Mouse (Mus musculus): Measurements from ENCODE around the gene F2rl2. TPM values are rescaled to one million over a fixed set of nuclear protein-coding genes. Genes with fewer than 3 reads are reported as not detected.

Gene F2rl2
- polyA plus RNA-seq, 1 experiment: not detected

DNA sequence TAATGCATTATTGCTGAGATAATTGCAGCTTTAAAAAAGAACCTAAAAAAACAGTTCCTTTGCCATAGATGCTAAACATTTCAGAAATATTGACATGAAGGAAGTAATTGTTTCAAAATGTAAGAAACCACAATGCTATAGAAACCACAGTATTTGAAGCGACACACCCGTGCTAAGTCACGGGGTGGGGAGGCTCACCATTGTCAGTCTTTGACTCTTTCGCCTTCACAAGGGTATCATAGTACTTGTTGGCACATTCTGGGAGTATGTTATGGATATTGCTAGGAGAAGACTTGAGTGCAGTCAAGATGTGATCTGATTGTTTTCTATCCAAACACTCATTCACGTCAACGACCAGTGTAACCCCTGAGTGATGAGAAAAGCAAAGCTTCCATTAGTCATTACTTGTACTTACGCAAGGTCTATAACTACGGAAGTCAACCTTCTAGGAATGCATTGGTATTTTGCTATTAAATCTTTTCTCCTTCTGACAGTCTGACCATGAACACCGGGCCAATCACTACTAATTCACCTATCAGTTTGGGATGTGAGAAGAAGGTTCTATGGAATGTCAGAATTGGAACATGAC, 11.9 kb upstream of the F2rl2 start:
- TF ChIP-seq GATA1 (IDR thresholded peaks at IDR 0.05; ENCODE audit: low read length): no peak

DNA sequence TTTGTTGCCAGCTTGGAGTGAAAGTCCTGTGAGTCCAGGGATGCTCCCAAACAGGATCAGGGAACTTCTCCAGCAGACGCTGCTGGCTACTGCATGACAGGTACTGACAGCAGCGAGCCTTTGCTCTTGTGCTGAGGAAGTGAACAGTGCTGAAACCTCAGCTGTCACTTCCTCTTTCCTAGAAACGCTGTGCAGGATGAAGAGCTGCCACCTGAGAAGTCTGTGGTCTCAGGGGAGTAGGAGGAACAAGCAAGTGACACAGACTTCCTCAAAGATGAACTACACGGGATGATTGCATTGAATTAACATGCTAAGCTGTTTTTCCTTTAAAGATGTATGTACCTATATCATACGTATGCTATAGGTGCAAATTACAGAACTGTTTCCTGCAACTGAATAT, 10.9 kb upstream of the F2rl2 start:
- TF ChIP-seq GATA1 (IDR thresholded peaks at IDR 0.05; ENCODE audit: low read length): no peak

DNA sequence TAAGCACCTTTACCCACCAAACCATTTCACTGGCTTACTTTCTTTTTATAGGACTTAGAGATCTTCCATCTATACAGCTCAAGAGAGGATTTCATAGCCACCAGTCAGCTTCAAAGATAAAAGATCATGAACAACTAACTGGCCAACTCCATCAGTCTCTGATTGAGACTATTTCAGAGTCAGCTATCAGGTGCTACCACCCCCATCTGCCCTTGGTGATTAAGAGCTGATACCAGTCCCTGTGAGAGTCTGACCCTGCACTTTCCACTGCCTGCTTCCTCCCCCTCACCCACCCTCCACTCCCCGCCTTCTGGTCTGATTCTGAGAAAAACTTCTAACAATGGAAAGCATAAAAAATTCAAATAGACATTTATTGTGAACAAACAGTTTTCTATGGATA, 8.1 kb upstream of the F2rl2 start:
- TF ChIP-seq GATA1 (IDR thresholded peaks at IDR 0.05; ENCODE audit: low read length): peak; percentile 87

DNA sequence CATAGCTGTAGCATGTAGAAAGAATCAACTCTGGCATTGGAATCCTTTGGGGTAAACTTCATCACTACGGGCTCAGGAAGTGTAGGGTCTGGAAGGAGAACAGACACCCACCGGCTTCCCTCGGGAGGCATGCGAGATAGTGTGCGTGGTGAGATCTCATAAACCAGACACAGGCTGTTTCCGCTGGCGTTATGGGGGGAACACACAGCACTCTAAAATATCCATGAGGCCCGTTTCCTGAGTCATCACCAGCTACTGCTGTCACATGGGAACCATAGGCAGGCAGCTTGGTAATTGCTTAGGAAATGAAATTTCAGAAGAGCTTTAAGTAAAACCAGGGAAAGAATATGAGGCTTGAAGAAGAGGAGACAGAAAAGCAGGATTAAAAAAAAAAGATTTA, 4.5 kb upstream of the F2rl2 start:
- no peak for TF ChIP-seq GATA1 (IDR thresholded peaks at IDR 0.05; ENCODE audit: low read length)

DNA sequence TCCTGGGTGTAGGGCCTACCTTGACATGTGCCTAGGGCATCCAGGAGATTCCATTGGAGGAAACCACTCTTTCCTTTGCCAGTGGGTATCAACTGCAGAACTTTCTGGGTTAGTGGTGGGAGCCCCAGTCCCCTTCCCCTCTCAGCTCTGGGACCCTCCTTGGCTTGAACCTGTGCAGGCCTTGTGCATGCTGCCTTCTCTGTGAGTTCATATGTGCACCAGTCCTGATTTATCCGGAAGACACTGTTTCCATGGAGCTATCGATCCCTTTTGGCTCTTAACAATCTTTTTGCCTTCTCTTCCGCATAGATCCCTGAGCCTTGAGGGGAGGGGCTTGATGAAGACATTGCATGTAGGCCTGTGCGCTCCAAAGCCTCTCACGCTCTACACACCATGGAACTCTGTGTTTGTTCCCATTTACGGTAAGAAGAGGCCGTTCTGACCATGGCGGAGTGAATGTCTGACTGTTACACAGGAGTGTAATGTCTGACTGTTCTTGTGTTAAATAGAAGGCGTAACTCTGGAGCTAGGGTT, 466 bp upstream of the F2rl2 start:
- no peak for TF ChIP-seq GATA1 (IDR thresholded peaks at IDR 0.05; ENCODE audit: low read length)

- TF ChIP-seq GATA1 (IDR thresholded peaks at IDR 0.05; ENCODE audit: low read length): no peak
These were observed 1.2 kb downstream of the F2rl2 start for GRCm38 (mm10) chr13:95697874-95698273.

DNA sequence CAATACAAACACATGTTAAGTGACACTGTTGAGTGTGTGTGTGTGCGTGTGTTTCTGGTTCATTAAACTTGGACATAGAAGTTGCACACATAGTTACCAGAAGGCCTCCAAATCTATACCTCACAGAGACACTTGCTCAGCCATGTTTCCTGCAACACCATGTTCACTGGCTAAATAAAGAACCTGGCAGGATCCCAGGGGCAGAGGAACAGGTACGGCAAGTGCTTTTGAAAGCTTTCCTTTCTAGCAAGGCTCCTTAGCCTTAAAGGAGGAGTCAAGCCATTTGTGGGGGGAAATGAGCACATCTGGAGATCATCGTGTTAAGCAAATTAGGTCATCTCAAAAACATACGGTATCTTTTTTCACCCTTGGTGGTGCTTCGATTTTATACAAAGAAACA, 6.7 kb downstream of the F2rl2 start:
- TF ChIP-seq GATA1 (IDR thresholded peaks at IDR 0.05; ENCODE audit: low read length): no peak

DNA sequence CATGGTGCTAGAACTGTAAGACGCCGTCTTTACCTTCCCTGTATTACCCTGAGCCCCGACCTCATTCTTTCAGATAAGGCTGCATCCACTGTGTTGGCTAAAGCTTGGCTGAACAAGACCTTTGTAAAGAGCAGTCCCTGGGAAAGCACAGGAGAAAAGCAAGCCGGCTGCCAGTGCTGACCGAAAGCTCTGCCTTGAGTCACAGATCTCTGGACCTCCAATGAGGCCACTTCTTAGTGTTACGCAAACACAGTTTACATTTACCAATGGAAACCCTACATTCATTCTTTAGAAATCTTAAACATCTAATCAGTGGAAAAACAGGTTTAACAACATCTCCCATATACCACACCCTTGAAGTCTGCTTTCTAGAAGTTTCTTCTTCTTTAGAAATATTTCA, 8.9 kb downstream of the F2rl2 start:
- no peak for TF ChIP-seq GATA1 (IDR thresholded peaks at IDR 0.05; ENCODE audit: low read length)

- no peak for TF ChIP-seq GATA1 (IDR thresholded peaks at IDR 0.05; ENCODE audit: low read length)
These were observed 15.4 kb downstream of the F2rl2 start for GRCm38 (mm10) chr13:95712054-95712453.

GRCm38 (mm10) chr13:95712570-95713268, 16.1 kb downstream of the F2rl2 start:
- peak; percentile 42 for TF ChIP-seq GATA1 (IDR thresholded peaks at IDR 0.05; ENCODE audit: low read length)

GRCm38 (mm10) chr13:95714271-95714975, 17.8 kb downstream of the F2rl2 start:
- no peak for TF ChIP-seq GATA1 (IDR thresholded peaks at IDR 0.05; ENCODE audit: low read length)

DNA sequence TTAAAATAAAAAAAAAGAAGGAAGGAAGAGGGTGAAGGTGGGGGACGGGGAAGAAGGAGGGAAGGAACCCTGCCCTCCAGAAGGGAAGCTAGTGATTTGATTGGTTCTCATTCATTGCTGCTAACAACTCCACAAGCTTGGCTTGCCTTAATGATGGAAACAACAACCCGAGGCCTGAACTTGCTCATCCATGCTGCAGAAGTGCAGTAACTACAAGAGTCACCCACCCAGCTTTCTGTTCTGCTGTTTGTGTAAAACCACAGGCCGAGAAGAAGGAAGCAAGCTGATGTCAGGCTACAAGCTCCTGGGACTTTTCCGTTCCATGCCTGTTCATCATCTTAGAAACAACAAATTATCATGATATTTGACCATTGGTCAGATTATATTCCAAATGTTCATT, 18.7 kb downstream of the F2rl2 start:
- TF ChIP-seq GATA1 (IDR thresholded peaks at IDR 0.05; ENCODE audit: low read length): no peak

GRCm38 (mm10) chr13:95719320-95720232, 22.9 kb downstream of the F2rl2 start:
- no peak for TF ChIP-seq GATA1 (IDR thresholded peaks at IDR 0.05; ENCODE audit: low read length)

GRCm38 (mm10) chr13:95730491-95730890, 33.8 kb downstream of the F2rl2 start:
- TF ChIP-seq GATA1 (IDR thresholded peaks at IDR 0.05; ENCODE audit: low read length): no peak

GRCm38 (mm10) chr13:95739651-95740050, 43.0 kb downstream of the F2rl2 start:
- no peak for TF ChIP-seq GATA1 (IDR thresholded peaks at IDR 0.05; ENCODE audit: low read length)

Data from G1E-ER4 (cell line).